Mouse (Mus musculus): Measurements from ENCODE around the gene Aqp3. TPM values are rescaled to one million over a fixed set of nuclear protein-coding genes. Genes with fewer than 3 reads are reported as not detected.
A peak's percentile ranks its signal among the peaks of the same experiment; 100 is the strongest.

The Aqp3 gene
- polyA plus RNA-seq, 1 experiment from 2014 or later = 101 TPM

GRCm38 (mm10) chr4:41081733-41082132 is 16.2 kb downstream of the Aqp3 start:
- Histone ChIP-seq H3K27me3 (ENCODE audit: control insufficient read depth, insufficient read depth, low read length) (no peaks in the 10 kb centered on the region), H3K36me3 (ENCODE audit: control insufficient read depth, insufficient read depth, low read length) (no peaks in the 10 kb centered on the region), H3K9me3 (replicated peaks; ENCODE audit: control insufficient read depth, low read length) (no peaks in the 10 kb centered on the region), H3K4me3 (replicated peaks; ENCODE audit: low read length) (no peak overlapping the region), H3K9ac (ENCODE audit: low read length) (no peak overlapping the region), H3K4me2 (ENCODE audit: low read depth, low read length) (no peak overlapping the region), H3K27ac (ENCODE audit: low read length) (no peak overlapping the region), H3K4me1 (ENCODE audit: control insufficient read depth, insufficient read depth, low read length) (no peaks in the 10 kb centered on the region)
- WGBS = 74% methylated on average over 5 of the region's 5 CpGs
- ATAC-seq (ENCODE audit: insufficient read depth, low FRiP score) = no peak

- no peak overlapping the region for H3K4me2 ChIP-seq (ENCODE audit: low read depth, low read length)
- 63% methylated on average over 6 of the region's 6 CpGs for WGBS
- H3K4me1 ChIP-seq (ENCODE audit: control insufficient read depth, insufficient read depth, low read length) = no peaks in the 10 kb centered on the region
- no peak overlapping the region for H3K27ac ChIP-seq (ENCODE audit: low read length)
- ATAC-seq (ENCODE audit: insufficient read depth, low FRiP score) = no peak
- no peaks in the 10 kb centered on the region for H3K9me3 ChIP-seq (replicated peaks; ENCODE audit: control insufficient read depth, low read length)
- H3K27me3 ChIP-seq (ENCODE audit: control insufficient read depth, insufficient read depth, low read length) = no peaks in the 10 kb centered on the region
- no peaks in the 10 kb centered on the region for H3K36me3 ChIP-seq (ENCODE audit: control insufficient read depth, insufficient read depth, low read length)
- no peak overlapping the region for H3K9ac ChIP-seq (ENCODE audit: low read length)
- no peak overlapping the region for H3K4me3 ChIP-seq (replicated peaks; ENCODE audit: low read length)
Measured at GRCm38 (mm10) chr4:41078726-41079125, 19.3 kb downstream of the Aqp3 start.

GRCm38 (mm10) chr4:41074461-41074860 is 23.5 kb downstream of the Aqp3 start:
- Histone ChIP-seq H3K27ac (ENCODE audit: low read length) (no peak overlapping the region), H3K36me3 (ENCODE audit: control insufficient read depth, insufficient read depth, low read length) (no peaks in the 10 kb centered on the region), H3K4me2 (ENCODE audit: low read depth, low read length) (no peak overlapping the region), H3K27me3 (ENCODE audit: control insufficient read depth, insufficient read depth, low read length) (no peaks in the 10 kb centered on the region), H3K4me3 (replicated peaks; ENCODE audit: low read length) (no peak overlapping the region), H3K9me3 (replicated peaks; ENCODE audit: control insufficient read depth, low read length) (no peaks in the 10 kb centered on the region), H3K4me1 (ENCODE audit: control insufficient read depth, insufficient read depth, low read length) (no peaks in the 10 kb centered on the region), H3K9ac (ENCODE audit: low read length) (no peak overlapping the region)
- ATAC-seq (ENCODE audit: insufficient read depth, low FRiP score) = no peak
- WGBS = 76% methylated on average over 6 of the region's 6 CpGs

- 63% methylated on average over 12 of the region's 12 CpGs for WGBS
Measured at GRCm38 (mm10) chr4:41073008-41073817, 24.8 kb downstream of the Aqp3 start.

GRCm38 (mm10) chr4:41071500-41072429 is 26.2 kb downstream of the Aqp3 start:
- H3K36me3 ChIP-seq (ENCODE audit: control insufficient read depth, insufficient read depth, low read length) = no peaks in the 10 kb centered on the region
- no peak for ATAC-seq (ENCODE audit: insufficient read depth, low FRiP score)

More at GRCm38 (mm10) chr4:41073008-41073817, 24.8 kb downstream of the Aqp3 start:
- Histone ChIP-seq H3K27me3 (ENCODE audit: control insufficient read depth, insufficient read depth, low read length) (no peaks in the 10 kb centered on the region), H3K4me3 (replicated peaks; ENCODE audit: low read length) (no peak overlapping the region), H3K4me1 (ENCODE audit: control insufficient read depth, insufficient read depth, low read length) (no peaks in the 10 kb centered on the region), H3K36me3 (ENCODE audit: control insufficient read depth, insufficient read depth, low read length) (no peaks in the 10 kb centered on the region), H3K27ac (ENCODE audit: low read length) (no peak overlapping the region), H3K4me2 (ENCODE audit: low read depth, low read length) (no peak overlapping the region), H3K9me3 (replicated peaks; ENCODE audit: control insufficient read depth, low read length) (no peaks in the 10 kb centered on the region), H3K9ac (ENCODE audit: low read length) (no peak overlapping the region)
- ATAC-seq (ENCODE audit: insufficient read depth, low FRiP score) = no peak

GRCm38 (mm10) chr4:41065196-41065595 is 32.8 kb downstream of the Aqp3 start:
- peak overlapping the region; percentile 87 for H3K27ac ChIP-seq (ENCODE audit: low read length)
- H3K4me2 ChIP-seq (ENCODE audit: low read depth, low read length) = no peak overlapping the region
- H3K4me3 ChIP-seq (replicated peaks; ENCODE audit: low read length) = no peak overlapping the region
- H3K9me3 ChIP-seq (replicated peaks; ENCODE audit: control insufficient read depth, low read length) = no peaks in the 10 kb centered on the region
- WGBS = 80% methylated on average over 4 of the region's 4 CpGs
- no peak overlapping the region for H3K9ac ChIP-seq (ENCODE audit: low read length)
- ATAC-seq (ENCODE audit: insufficient read depth, low FRiP score) = no peak
- H3K27me3 ChIP-seq (ENCODE audit: control insufficient read depth, insufficient read depth, low read length) = no peaks in the 10 kb centered on the region
- H3K4me1 ChIP-seq (ENCODE audit: control insufficient read depth, insufficient read depth, low read length) = 0 out of 2 replicates have a peak, but pooled peaks cover 5% of the 10 kb centered on the region
- H3K36me3 ChIP-seq (ENCODE audit: control insufficient read depth, insufficient read depth, low read length) = no peaks in the 10 kb centered on the region

More at GRCm38 (mm10) chr4:41071500-41072429, 26.2 kb downstream of the Aqp3 start:
- Histone ChIP-seq H3K27ac (ENCODE audit: low read length) (no peak overlapping the region), H3K4me3 (replicated peaks; ENCODE audit: low read length) (no peak overlapping the region), H3K9ac (ENCODE audit: low read length) (no peak overlapping the region), H3K27me3 (ENCODE audit: control insufficient read depth, insufficient read depth, low read length) (no peaks in the 10 kb centered on the region), H3K4me2 (ENCODE audit: low read depth, low read length) (no peak overlapping the region), H3K4me1 (ENCODE audit: control insufficient read depth, insufficient read depth, low read length) (no peaks in the 10 kb centered on the region), H3K9me3 (replicated peaks; ENCODE audit: control insufficient read depth, low read length) (no peaks in the 10 kb centered on the region)
- 70% methylated on average over 14 of the region's 14 CpGs for WGBS

GRCm38 (mm10) chr4:41063894-41064673 is 33.9 kb downstream of the Aqp3 start:
- H3K9ac ChIP-seq (ENCODE audit: low read length) = peak overlapping the region; percentile 54; the same call in 1 of the 2 replicates
- 14% methylated on average over 16 of the region's 16 CpGs for WGBS
- peak overlapping the region; percentile 32 for H3K4me3 ChIP-seq (replicated peaks; ENCODE audit: low read length)
- no peaks in the 10 kb centered on the region for H3K27me3 ChIP-seq (ENCODE audit: control insufficient read depth, insufficient read depth, low read length)
- 0 out of 2 replicates have a peak, but pooled peaks cover 5% of the 10 kb centered on the region for H3K4me1 ChIP-seq (ENCODE audit: control insufficient read depth, insufficient read depth, low read length)
- no peaks in the 10 kb centered on the region for H3K36me3 ChIP-seq (ENCODE audit: control insufficient read depth, insufficient read depth, low read length)
- H3K4me2 ChIP-seq (ENCODE audit: low read depth, low read length) = peak overlapping the region; percentile 50
- peak overlapping the region; percentile 87 for H3K27ac ChIP-seq (ENCODE audit: low read length)
- no peaks in the 10 kb centered on the region for H3K9me3 ChIP-seq (replicated peaks; ENCODE audit: control insufficient read depth, low read length)
- ATAC-seq (ENCODE audit: insufficient read depth, low FRiP score) = peak; percentile 70; the same call in 1 of the 2 replicates

GRCm38 (mm10) chr4:41063351-41063750 is 34.6 kb downstream of the Aqp3 start:
- no peak for ATAC-seq (ENCODE audit: insufficient read depth, low FRiP score)
- 0 out of 2 replicates have a peak, but pooled peaks cover 5% of the 10 kb centered on the region for H3K4me1 ChIP-seq (ENCODE audit: control insufficient read depth, insufficient read depth, low read length)
- WGBS = 52% methylated on average over 3 of the region's 3 CpGs

More at GRCm38 (mm10) chr4:41063351-41063750, 34.6 kb downstream of the Aqp3 start:
- peak overlapping the region; percentile 54 for H3K9ac ChIP-seq (ENCODE audit: low read length)
- peak overlapping the region; percentile 87 for H3K27ac ChIP-seq (ENCODE audit: low read length)
- H3K36me3 ChIP-seq (ENCODE audit: control insufficient read depth, insufficient read depth, low read length) = no peaks in the 10 kb centered on the region
- peak overlapping the region; percentile 50; the same call in 1 of the 2 replicates for H3K4me2 ChIP-seq (ENCODE audit: low read depth, low read length)
- H3K4me3 ChIP-seq (replicated peaks; ENCODE audit: low read length) = no peak overlapping the region
- no peaks in the 10 kb centered on the region for H3K9me3 ChIP-seq (replicated peaks; ENCODE audit: control insufficient read depth, low read length)
- H3K27me3 ChIP-seq (ENCODE audit: control insufficient read depth, insufficient read depth, low read length) = no peaks in the 10 kb centered on the region
